Mouse (Mus musculus): Measurements from ENCODE around the gene Rpl3.

Gene Rpl3

GRCm38 (mm10) chr15:80030399-80030798 is 61.3 kb downstream of the Rpl3 start:
- POLR2A ChIA-PET, result interaction anchor here in 3 of 4 experiments (0.6 to 2.2 kb wide), 17 partner anchors 8 to 224 kb away, joined by 3 to 11 read pairs (median 3); partner anchors contain the start of genes Cbx7 (in 2 of the 3) and Atf4 (in 1 of the 3)
- CTCF ChIA-PET, result interaction anchor here (0.6 to 1.4 kb wide), 42 partner anchors 8 to 1554 kb away, joined by 3 to 11 read pairs (median 4); partner anchors contain the start of gene Pdgfb (in 2 of the 4)

GRCm38 (mm10) chr15:80028862-80029261 is 62.8 kb downstream of the Rpl3 start:
- POLR2A ChIA-PET, result no interaction called here
- CTCF ChIA-PET, result no interaction called here

Data from embryonic stem cell, embryonic (primary cell).